ENCODE assay signal across 10 mouse cellular contexts in the genomic region with DNA sequence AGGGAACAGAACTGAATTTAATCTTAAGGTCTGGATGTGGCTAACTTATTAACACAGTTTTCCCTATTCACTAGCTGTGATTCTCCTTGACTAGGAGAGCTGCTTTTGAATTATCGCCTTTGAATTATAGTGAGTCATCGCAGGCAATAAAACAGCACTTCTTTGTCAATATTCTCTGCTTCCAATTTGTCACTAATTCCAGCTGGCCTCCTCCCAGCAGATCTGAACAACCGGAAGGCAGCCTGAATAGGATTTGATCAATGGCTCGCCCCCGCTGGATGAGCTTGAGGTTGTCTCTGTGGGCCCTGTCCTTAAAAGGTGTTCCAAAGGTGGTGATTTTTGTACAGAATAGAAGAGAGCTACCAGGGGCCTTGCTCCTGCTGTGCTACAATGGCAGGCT. TPM values are rescaled to one million over a fixed set of nuclear protein-coding genes. Genes with fewer than 3 reads are reported as not detected.
A peak's percentile ranks its signal among the peaks of the same experiment; 100 is the strongest.
DNase-seq lines count a peak whose midpoint lies in the region; ATAC-seq lines count a peak whose summit lies in the region.
"Had no signal": no experiment of that assay in that cellular context is flagged by ENCODE, and none has a peak within 500 bp of the region (broad histone marks: within the 10 kb centered on the region; RNA-seq: fewer than 3 reads in every experiment).

No protein-coding gene starts in this region.

- DNase-seq in gastrocnemius, postnatal 14 days: peak; percentile 19
- no peak for DNase-seq in gastrocnemius, postnatal 4 days (ENCODE audit: low spot score in 2 of 2)
- DNase-seq in Muller cell, postnatal 12 days (ENCODE audit: inconsistent ontology term): peak; percentile 79
- DNase-seq in hindbrain, embryonic 14.5 days (ENCODE audit: low spot score): no peak
- DNase-seq in thymus, postnatal 4 days: no peak
- no peak for DNase-seq in ovary, adult 18-20 months (ENCODE audit: low spot score)
- DNase-seq in frontal cortex, postnatal 25 days (ENCODE audit: low spot score in 2 of 2): no peak
- DNase-seq: cerebellum, adult 18-20 months had no signal

- H3K9ac ChIP-seq in hindbrain, embryonic 14.5 days: no peak overlapping the region
- H3K9ac ChIP-seq in midbrain, embryonic 12.5 days (replicated peaks): 0 out of 2 replicates have a peak overlapping the region, but pooled peaks have one; percentile 15
- H3K9ac ChIP-seq: limb, embryonic 13.5 days had no signal

- no peaks in the 10 kb centered on the region for H3K27me3 ChIP-seq in hindbrain, embryonic 14.5 days (ENCODE audit: control insufficient read depth, insufficient read depth, low read length)
- no peaks in the 10 kb centered on the region; the same call in 1 of the 2 replicates for H3K27me3 ChIP-seq in midbrain, embryonic 12.5 days

- 50% methylated on average over 5 of the region's 5 CpGs for WGBS in hindbrain, embryonic 14.5 days
- 53% methylated on average over 5 of the region's 5 CpGs for WGBS in midbrain, embryonic 12.5 days

- intact Hi-C loops in gastrocnemius, postnatal 14 days (cut with DNase I; ENCODE audit: low total_unique reads): no loop called here

- peak overlapping the region; percentile 51; the same call in 1 of the 2 replicates for H3K27ac ChIP-seq in hindbrain, embryonic 14.5 days
- H3K27ac ChIP-seq in midbrain, embryonic 12.5 days (replicated peaks): peak overlapping the region; percentile 68
- H3K27ac ChIP-seq: limb, embryonic 13.5 days had no signal

- no peaks in the 10 kb centered on the region for H3K36me3 ChIP-seq in hindbrain, embryonic 14.5 days (replicated peaks; ENCODE audit: control insufficient read depth, insufficient read depth)
- H3K36me3 ChIP-seq in midbrain, embryonic 12.5 days: no peaks in the 10 kb centered on the region
- H3K36me3 ChIP-seq: limb, embryonic 13.5 days had no signal

- H3K4me3 ChIP-seq in hindbrain, embryonic 14.5 days (replicated peaks; ENCODE audit: low read length): no peak overlapping the region
- no peak overlapping the region for H3K4me3 ChIP-seq in midbrain, embryonic 12.5 days
- H3K4me3 ChIP-seq: limb, embryonic 13.5 days had no signal

- H3K4me1 ChIP-seq in hindbrain, embryonic 14.5 days (replicated peaks; ENCODE audit: control insufficient read depth, insufficient read depth, low read length): no peaks in the 10 kb centered on the region
- H3K4me1 ChIP-seq in midbrain, embryonic 12.5 days: peaks cover 8% of the 10 kb centered on the region
- H3K4me1 ChIP-seq: limb, embryonic 13.5 days had no signal

- no peak for ATAC-seq in hindbrain, embryonic 14.5 days (ENCODE audit: low FRiP score)
- ATAC-seq in midbrain, embryonic 12.5 days (ENCODE audit: low FRiP score, low read depth): no peak

- H3K4me2 ChIP-seq in hindbrain, embryonic 14.5 days (replicated peaks): no peak overlapping the region
- H3K4me2 ChIP-seq in midbrain, embryonic 12.5 days (replicated peaks): no peak overlapping the region
- H3K4me2 ChIP-seq: limb, embryonic 13.5 days had no signal

- H3K9me3 ChIP-seq in hindbrain, embryonic 14.5 days (ENCODE audit: control insufficient read depth, low read length): no peaks in the 10 kb centered on the region
- H3K9me3 ChIP-seq in midbrain, embryonic 12.5 days: no peaks in the 10 kb centered on the region
- H3K9me3 ChIP-seq: limb, embryonic 13.5 days had no signal

RNA-seq across cellular contexts. Expression of a gene that starts 9.6 kb away (rescaled TPM):
- total RNA-seq in gastrocnemius, postnatal 14 days (2021): under 1 TPM; 0.69 to 0.88 TPM
- total RNA-seq in gastrocnemius, postnatal 4 days (2021): 1 to 10 TPM; 4.0 to 4.1 TPM
- 2.0 and 2.3 TPM in 2 replicates for polyA plus RNA-seq in hindbrain, embryonic 14.5 days (2014; fragmentation: Nextera tagmentation; extraction: Ambion mirVana)
- polyA plus RNA-seq in midbrain, embryonic 12.5 days (2016; fragmentation: Nextera tagmentation; extraction: Ambion mirVana): 13.4 and 13.9 TPM in 2 replicates

RNA-seq across cellular contexts. Expression of a gene that starts 22.7 kb away (rescaled TPM):
- 100 to 1,000 TPM; 766 to 779 TPM for total RNA-seq in gastrocnemius, postnatal 14 days (2021)
- 1,000 to 10,000 TPM; 1,319 to 1,445 TPM for total RNA-seq in gastrocnemius, postnatal 4 days (2021)
- 408 and 462 TPM in 2 replicates for polyA plus RNA-seq in hindbrain, embryonic 14.5 days (2014; fragmentation: Nextera tagmentation; extraction: Ambion mirVana)
- 479 and 497 TPM in 2 replicates for polyA plus RNA-seq in midbrain, embryonic 12.5 days (2016; fragmentation: Nextera tagmentation; extraction: Ambion mirVana)

RNA-seq across cellular contexts. Expression of a gene that starts 47.3 kb away (rescaled TPM):
- 10 to 100 TPM; 23.9 to 28.3 TPM for total RNA-seq in gastrocnemius, postnatal 14 days (2021)
- total RNA-seq in gastrocnemius, postnatal 4 days (2021): 10 to 100 TPM; 38.8 to 42.2 TPM
- 58.2 and 60.2 TPM in 2 replicates for polyA plus RNA-seq in hindbrain, embryonic 14.5 days (2014; fragmentation: Nextera tagmentation; extraction: Ambion mirVana)
- 75.5 and 79.3 TPM in 2 replicates for polyA plus RNA-seq in midbrain, embryonic 12.5 days (2016; fragmentation: Nextera tagmentation; extraction: Ambion mirVana)

Comparison
In these comparisons a context has a peak if more than half of its experiments do, and no peak if none do; other contexts are left out.
1. DNase-seq: peak in gastrocnemius, postnatal 14 days (single experiment) and Muller cell, postnatal 12 days (single experiment); none in gastrocnemius, postnatal 4 days (0 of 2), hindbrain, embryonic 14.5 days (single experiment), thymus, postnatal 4 days (single experiment), ovary, adult 18-20 months (single experiment) and frontal cortex, postnatal 25 days (0 of 2).